Mouse (Mus musculus): ENCODE measurements at regions not wholly inside any gene's neighbourhood (a gene's known extent, or its start where the extent isn't known, plus 50 kb on each side); places are given as distances from the start of the nearest gene placed in this dataset.
"Not testable (repeated sequence)": the region's sequence is repeated elsewhere in the genome, so short reads cannot be mapped to it uniquely, and the experiment has no call there.

GRCm38 (mm10) chr12:104637046-104638032, 114.4 kb downstream of the Dicer1 start:
- intact Hi-C loops (cut with DNase I): no loop called here
- no peak for TF ChIP-seq CTCF (IDR thresholded peaks at IDR 0.05)
- no peak for DNase-seq
- no peak overlapping the region for H3K27ac ChIP-seq
- peak overlapping the region; percentile 57; the same call in 1 of the 2 replicates for H3K4me3 ChIP-seq

GRCm38 (mm10) chr12:104636474-104636873, 115.3 kb downstream of the Dicer1 start:
- no peak for DNase-seq
- Histone ChIP-seq H3K27ac (no peak overlapping the region), H3K4me3 (peak overlapping the region; percentile 57)
- intact Hi-C loops (cut with DNase I): no loop called here
- TF ChIP-seq CTCF (IDR thresholded peaks at IDR 0.05): no peak

GRCm38 (mm10) chr12:104634818-104635217, 116.9 kb downstream of the Dicer1 start:
- H3K27ac ChIP-seq: no peak overlapping the region
- intact Hi-C loops (cut with DNase I): no loop called here
- no peak for DNase-seq

GRCm38 (mm10) chr12:104630590-104630989, 121.2 kb downstream of the Dicer1 start:
- Histone ChIP-seq H3K27ac (no peak overlapping the region), H3K4me3 (no peak overlapping the region)
- no peak for TF ChIP-seq CTCF (IDR thresholded peaks at IDR 0.05)
- no peak for DNase-seq
- intact Hi-C loops (cut with DNase I): no loop called here

More at GRCm38 (mm10) chr12:104634818-104635217, 116.9 kb downstream of the Dicer1 start:
- no peak for TF ChIP-seq CTCF (IDR thresholded peaks at IDR 0.05)
- H3K4me3 ChIP-seq: no peak overlapping the region

GRCm38 (mm10) chr12:104629449-104629848, 122.3 kb downstream of the Dicer1 start:
- TF ChIP-seq CTCF (IDR thresholded peaks at IDR 0.05): no peak
- intact Hi-C loops (cut with DNase I): no loop called here
- DNase-seq: no peak
- H3K4me3 ChIP-seq: no peak overlapping the region
- H3K27ac ChIP-seq: no peak overlapping the region

GRCm38 (mm10) chr12:104626054-104626453, 125.7 kb downstream of the Dicer1 start:
- intact Hi-C loops (cut with DNase I): no loop called here
- DNase-seq: no peak
- H3K27ac ChIP-seq: no peak overlapping the region
- TF ChIP-seq CTCF (IDR thresholded peaks at IDR 0.05): no peak
- no peak overlapping the region for H3K4me3 ChIP-seq

DNA sequence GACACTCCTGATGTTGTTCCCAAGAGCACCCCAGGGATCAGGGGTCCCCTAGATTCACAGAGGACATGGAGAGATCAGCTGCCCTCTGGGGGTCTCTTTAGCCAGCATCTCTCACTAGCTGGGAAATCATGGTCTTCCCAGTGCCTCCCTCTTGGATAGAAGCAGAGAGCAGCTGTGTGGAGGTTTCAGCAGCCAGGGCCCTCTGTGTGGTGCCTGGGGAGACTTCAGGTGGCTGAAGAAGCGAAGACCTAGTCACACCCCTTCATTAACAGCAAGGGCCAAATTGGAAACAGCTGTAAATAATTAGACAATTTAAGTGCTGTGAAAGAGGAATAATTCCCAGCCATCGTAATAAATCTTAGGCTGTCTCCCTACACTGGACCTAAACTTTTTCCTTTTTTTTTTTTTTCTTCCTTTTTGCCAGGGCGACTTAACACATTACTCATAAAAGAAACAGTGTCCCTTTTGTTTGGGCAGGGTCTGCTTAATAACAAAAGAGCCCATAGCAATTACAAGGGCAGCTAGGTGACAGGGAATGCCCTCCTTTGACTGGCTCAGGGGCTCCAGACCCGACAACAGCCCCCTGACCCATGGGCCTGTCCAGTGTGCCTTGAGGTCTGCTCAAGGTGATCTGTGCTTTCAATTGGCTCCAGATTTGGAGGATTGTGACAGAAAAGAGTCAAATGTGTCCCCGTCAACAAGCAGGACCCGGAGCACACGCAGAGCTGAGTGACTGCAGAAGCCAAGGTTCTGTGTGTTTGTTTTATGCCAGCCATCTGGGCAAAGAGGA, 127.7 kb downstream of the Dicer1 start:
- intact Hi-C loops (cut with DNase I): no loop called here
- Histone ChIP-seq H3K27ac (no peak overlapping the region), H3K4me3 (no peak overlapping the region)
- no peak for DNase-seq
- no peak for TF ChIP-seq CTCF (IDR thresholded peaks at IDR 0.05)

DNA sequence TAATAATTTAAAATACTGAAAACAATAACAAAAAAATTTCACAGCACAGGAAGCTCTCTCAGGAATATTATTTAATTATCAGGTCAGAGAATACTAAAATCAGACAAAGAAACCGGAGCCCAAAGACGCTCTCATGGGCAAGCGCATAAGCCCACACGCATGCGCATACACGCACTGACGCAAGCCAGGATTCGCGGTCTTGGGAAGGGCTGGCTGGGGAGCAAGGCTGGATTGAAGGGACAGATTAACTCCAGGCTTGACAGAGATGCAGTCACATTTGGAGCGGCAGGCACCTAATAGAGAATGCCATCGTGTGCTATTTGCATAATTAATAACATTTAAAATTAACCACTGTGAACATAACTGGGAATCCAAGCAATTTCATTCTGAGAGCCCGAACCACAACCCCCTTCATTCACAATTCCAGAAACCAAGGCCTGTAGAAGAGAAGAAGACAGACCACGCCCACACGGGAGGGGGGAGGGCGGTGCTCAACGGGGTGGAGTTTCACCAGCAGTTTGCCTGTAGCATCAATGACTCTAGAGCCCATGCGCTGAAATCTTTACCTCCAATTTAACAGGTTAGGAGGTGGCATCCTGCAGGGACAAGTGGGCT, 134.5 kb downstream of the Dicer1 start:
- intact Hi-C loops (cut with DNase I): no loop called here
- no peak for TF ChIP-seq CTCF (IDR thresholded peaks at IDR 0.05)
- Histone ChIP-seq H3K27ac (no peak overlapping the region), H3K4me3 (peak overlapping the region; percentile 45)
- peak; percentile 54 for DNase-seq

GRCm38 (mm10) chr12:104614240-104614639, 137.5 kb downstream of the Dicer1 start:
- no peak for DNase-seq
- intact Hi-C loops (cut with DNase I): no loop called here
- H3K4me3 ChIP-seq: no peak overlapping the region
- no peak overlapping the region for H3K27ac ChIP-seq
- TF ChIP-seq CTCF (IDR thresholded peaks at IDR 0.05): no peak

DNA sequence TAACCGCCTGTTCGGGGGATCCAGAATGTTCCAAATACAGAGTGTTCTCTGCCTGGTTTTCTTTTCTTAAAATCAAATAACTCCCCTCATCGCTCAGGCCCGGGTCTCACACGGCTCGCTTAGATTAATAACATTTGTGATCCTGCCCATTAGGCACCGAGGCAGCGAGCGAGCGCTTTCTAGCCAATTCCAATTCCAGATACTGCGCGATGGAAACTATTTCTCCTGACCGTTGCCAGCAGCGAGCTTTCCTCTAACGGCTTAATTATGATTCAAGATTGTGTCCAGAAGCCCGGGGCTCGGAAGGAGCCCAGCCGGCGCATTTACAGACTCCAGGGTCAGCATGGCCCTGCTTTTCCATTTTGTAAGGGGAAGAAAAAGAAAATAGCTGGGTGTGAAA, 136.6 kb upstream of the Gsc start:
- peak; percentile 60 for DNase-seq
- intact Hi-C loops (cut with DNase I): no loop called here
- H3K27ac ChIP-seq: peak overlapping the region; percentile 63
- peak overlapping the region; percentile 28 for H3K4me3 ChIP-seq
- TF ChIP-seq CTCF (IDR thresholded peaks at IDR 0.05): no peak

DNA sequence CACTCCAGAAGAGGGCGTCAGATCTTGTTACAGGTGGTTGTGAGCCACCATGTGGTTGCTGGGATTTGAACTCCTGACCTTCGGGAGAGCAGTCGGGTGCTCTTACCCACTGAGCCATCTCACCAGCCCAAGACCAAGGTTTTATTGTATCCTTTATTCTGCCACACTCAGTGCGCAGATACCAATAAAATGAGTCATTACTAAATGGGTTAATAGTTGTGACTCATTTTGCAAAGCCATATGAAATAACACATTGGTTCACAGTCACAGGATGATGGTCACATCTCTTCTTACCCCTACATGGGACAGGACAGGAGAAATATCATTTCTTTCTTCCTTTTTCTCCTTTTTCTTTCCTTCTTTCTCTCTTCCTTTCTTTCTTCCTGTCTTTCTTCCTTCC, 135.8 kb upstream of the Gsc start:
- H3K27ac ChIP-seq; intact Hi-C loops (cut with DNase I); H3K4me3 ChIP-seq; DNase-seq: not testable (repeated sequence)

DNA sequence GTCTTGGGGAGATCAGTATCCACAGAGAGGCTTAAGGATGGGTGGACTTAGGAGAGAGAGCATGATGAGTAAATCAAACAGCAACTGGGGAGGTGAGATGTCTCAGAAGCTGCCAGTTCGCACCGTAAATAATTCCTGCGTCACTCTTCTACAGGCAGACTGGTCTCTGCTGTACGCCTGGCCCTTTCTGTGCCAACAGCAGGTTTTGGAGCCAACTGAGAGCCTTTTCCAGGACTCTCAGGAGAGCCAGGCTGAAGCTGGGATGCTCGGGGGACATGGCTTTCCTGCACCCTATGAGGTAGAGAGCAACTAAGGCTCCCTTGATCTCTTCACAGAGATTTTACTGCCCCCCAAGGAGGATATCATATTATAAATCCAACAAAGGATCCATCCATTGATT, 134.3 kb upstream of the Gsc start:
- intact Hi-C loops (cut with DNase I): no loop called here
- H3K27ac ChIP-seq: no peak overlapping the region
- TF ChIP-seq CTCF (IDR thresholded peaks at IDR 0.05): no peak
- no peak for DNase-seq
- H3K4me3 ChIP-seq: no peak overlapping the region
